Mouse (Mus musculus) midbrain, embryonic 11.5 days (tissue): Measurements from ENCODE around the gene Gm49380. TPM values are rescaled to one million over a fixed set of nuclear protein-coding genes. Genes with fewer than 3 reads are reported as not detected.
A peak's percentile ranks its signal among the peaks of the same experiment; 100 is the strongest.

ENCODE experiments used
- ATAC-seq: fragments of 200-750 bp; cut with Nextera tagmentation; 2 replicates; pipeline ENCODE4 v1.8.0; 2017; ENCODE audit warnings: moderate TSS enrichment, moderate library complexity; ENCODE audit not compliant: low FRiP score
- DNase-seq: peaks from one replicate; pipeline ENCODE4 v3.0.0; 2015; ENCODE audit warnings: low spot score; ENCODE audit errors: missing footprints
- H3K27ac ChIP-seq: fragments of 300-500 bp; sonication (generic); 2 replicates; pipeline ENCODE4 v1.5.1; 2014; ENCODE audit warnings: low read depth, low read length
- H3K27me3 ChIP-seq: fragments of 300-500 bp; sonication (generic); 2 replicates; pipeline ENCODE4 v1.6.1; 2014; ENCODE audit warnings: mild to moderate bottlenecking, low read length, moderate library complexity, mixed read lengths; ENCODE audit not compliant: control insufficient read depth, insufficient read depth
- H3K36me3 ChIP-seq: fragments of 300-500 bp; sonication (generic); 2 replicates; pipeline ENCODE4 v1.6.1; 2014; ENCODE audit warnings: mild to moderate bottlenecking, low read length, moderate library complexity, mixed read lengths; ENCODE audit not compliant: control insufficient read depth, insufficient read depth
- H3K4me1 ChIP-seq: fragments of 300-500 bp; sonication (generic); 2 replicates; pipeline ENCODE4 v1.6.1; 2014; ENCODE audit warnings: low read length; ENCODE audit not compliant: control insufficient read depth, insufficient read depth
- H3K4me2 ChIP-seq: fragments of 300-500 bp; sonication (generic); 2 replicates; pipeline ENCODE4 v1.6.1; 2014; ENCODE audit warnings: mild to moderate bottlenecking, moderate library complexity
- H3K4me3 ChIP-seq: fragments of 300-500 bp; sonication (generic); 2 replicates; pipeline ENCODE4 v1.5.1; 2014; ENCODE audit warnings: low read depth, low read length
- H3K9ac ChIP-seq: fragments of 300-500 bp; sonication (generic); 2 replicates; pipeline ENCODE4 v1.6.1; 2014; ENCODE audit warnings: low read length
- H3K9me3 ChIP-seq: fragments of 300-500 bp; sonication (generic); 2 replicates; pipeline ENCODE4 v1.6.1; 2016; ENCODE audit warnings: low read length; ENCODE audit not compliant: control insufficient read depth
- WGBS: fragments of 180-500 bp; shearing (Covaris S2); extraction: QIAGEN DNeasy Blood & Tissue Kit; methylation state at CpG from one replicate; pipeline ENCODE4 v1.1.7; 2014; 5-methylcytosine and 5-hydroxymethylcytosine counted together
- polyA plus RNA-seq: library from polyadenylated mRNA; unstranded; fragments of >200 nt; fragmentation: Nextera tagmentation; extraction: Ambion mirVana; gene quantifications from 2 replicates; pipeline ENCODE4 v1.2.1, GENCODE M21; 2014

Gene Gm49380
- polyA plus RNA-seq, 1 experiment from 2014 or later: 0.23 TPM

GRCm38 (mm10) chr9:44048541-44049380 lies 64.5 kb downstream of the Gm49380 start:
- DNase-seq: no peak
- Histone ChIP-seq H3K27ac (no peak overlapping the region), H3K9me3 (no peaks in the 10 kb centered on the region), H3K9ac (no peak overlapping the region), H3K36me3 (no peaks in the 10 kb centered on the region), H3K4me3 (no peak overlapping the region), H3K4me1 (peaks cover 2% of the 10 kb centered on the region; the same call in 1 of the 2 replicates), H3K27me3 (peaks cover 14% of the 10 kb centered on the region), H3K4me2 (no peak overlapping the region)
- ATAC-seq: no peak
- 78% methylated on average over 15 of the region's 15 CpGs for WGBS

DNA sequence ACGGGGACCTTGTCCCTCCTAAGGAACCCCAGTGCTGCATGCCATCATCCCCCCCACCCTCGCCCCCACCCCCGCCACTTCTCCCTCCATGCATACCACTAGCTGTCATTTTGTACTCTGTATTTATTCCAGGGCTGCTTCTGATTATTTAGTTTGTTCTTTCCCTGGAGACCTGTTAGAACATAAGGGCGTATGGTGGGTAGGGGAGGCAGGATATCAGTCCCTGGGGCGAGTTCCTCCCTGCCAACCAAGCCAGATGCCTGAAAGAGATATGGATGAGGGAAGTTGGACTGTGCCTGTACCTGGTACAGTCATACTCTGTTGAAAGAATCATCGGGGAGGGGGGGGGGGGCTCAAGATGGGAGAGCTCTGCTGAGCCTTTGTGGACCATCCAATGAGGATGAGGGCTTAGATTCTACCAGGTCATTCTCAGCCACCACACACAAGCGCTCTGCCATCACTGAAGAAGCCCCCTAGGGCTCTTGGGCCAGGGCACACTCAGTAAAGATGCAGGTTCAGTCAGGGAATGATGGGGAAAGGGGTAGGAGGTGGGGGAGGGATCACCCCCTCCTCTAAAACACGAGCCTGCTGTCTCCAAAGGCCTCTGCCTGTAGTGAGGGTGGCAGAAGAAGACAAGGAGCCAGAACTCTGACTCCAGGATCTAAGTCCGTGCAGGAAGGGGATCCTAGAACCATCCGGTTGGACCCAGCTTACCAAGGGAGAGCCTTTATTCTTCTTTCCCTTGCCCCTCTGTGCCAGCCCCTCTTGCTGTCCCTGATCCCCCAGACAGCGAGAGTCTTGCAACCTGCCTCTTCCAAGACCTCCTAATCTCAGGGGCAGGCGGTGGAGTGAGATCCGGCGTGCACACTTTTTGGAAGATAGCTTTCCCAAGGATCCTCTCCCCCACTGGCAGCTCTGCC lies 65.5 kb downstream of the Gm49380 start:
- Histone ChIP-seq H3K4me1 (peaks cover 8% of the 10 kb centered on the region), H3K36me3 (no peaks in the 10 kb centered on the region), H3K4me2 (no peak overlapping the region), H3K4me3 (no peak overlapping the region), H3K9me3 (no peaks in the 10 kb centered on the region), H3K27me3 (peaks cover 23% of the 10 kb centered on the region), H3K27ac (no peak overlapping the region), H3K9ac (no peak overlapping the region)
- DNase-seq (no peak), ATAC-seq (no peak)
- WGBS: 74% methylated on average over 14 of the region's 14 CpGs

DNA sequence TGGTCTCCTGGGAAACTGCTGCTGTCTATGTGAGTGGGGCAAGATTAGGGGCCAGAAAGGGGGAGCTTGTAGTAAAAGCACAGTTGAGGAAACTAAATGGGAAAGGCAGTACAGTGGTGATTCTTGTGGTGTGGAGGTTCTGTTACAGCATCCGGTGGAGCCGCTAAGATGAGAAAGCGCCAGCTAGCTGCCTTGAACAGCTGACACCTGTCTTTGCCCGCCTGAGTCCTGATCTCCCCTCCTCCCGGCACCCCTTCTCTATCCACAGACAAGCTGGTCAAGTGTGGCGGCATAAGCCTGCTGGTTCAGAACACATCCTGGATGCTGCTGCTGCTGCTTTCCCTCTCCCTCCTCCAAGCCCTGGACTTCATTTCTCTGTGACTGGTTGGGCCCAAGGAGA lies 66.2 kb downstream of the Gm49380 start:
- 68% methylated on average over 6 of the region's 6 CpGs for WGBS
- no peak for DNase-seq
- Histone ChIP-seq H3K9me3 (no peaks in the 10 kb centered on the region), H3K4me3 (no peak overlapping the region), H3K4me2 (no peak overlapping the region), H3K4me1 (peaks cover 8% of the 10 kb centered on the region), H3K9ac (no peak overlapping the region), H3K27me3 (peaks cover 27% of the 10 kb centered on the region), H3K36me3 (no peaks in the 10 kb centered on the region), H3K27ac (no peak overlapping the region)
- no peak for ATAC-seq

- Histone ChIP-seq H3K4me1 (peaks cover 8% of the 10 kb centered on the region), H3K9me3 (no peaks in the 10 kb centered on the region), H3K27ac (no peak overlapping the region), H3K4me2 (no peak overlapping the region), H3K27me3 (peaks cover 28% of the 10 kb centered on the region), H3K4me3 (no peak overlapping the region), H3K9ac (no peak overlapping the region), H3K36me3 (no peaks in the 10 kb centered on the region)
- 90% methylated on average over 12 of the region's 12 CpGs for WGBS
- no peak for DNase-seq
- ATAC-seq: no peak
Measured at GRCm38 (mm10) chr9:44046426-44046825, 66.9 kb downstream of the Gm49380 start.

- Histone ChIP-seq H3K9ac (no peak overlapping the region), H3K27ac (no peak overlapping the region), H3K4me3 (no peak overlapping the region), H3K4me1 (peaks cover 8% of the 10 kb centered on the region), H3K27me3 (peaks cover 28% of the 10 kb centered on the region), H3K36me3 (no peaks in the 10 kb centered on the region), H3K9me3 (no peaks in the 10 kb centered on the region), H3K4me2 (no peak overlapping the region)
- DNase-seq (no peak), ATAC-seq (no peak)
- WGBS: 90% methylated on average over 5 of the region's 5 CpGs
Measured at GRCm38 (mm10) chr9:44045884-44046272, 67.4 kb downstream of the Gm49380 start.

DNA sequence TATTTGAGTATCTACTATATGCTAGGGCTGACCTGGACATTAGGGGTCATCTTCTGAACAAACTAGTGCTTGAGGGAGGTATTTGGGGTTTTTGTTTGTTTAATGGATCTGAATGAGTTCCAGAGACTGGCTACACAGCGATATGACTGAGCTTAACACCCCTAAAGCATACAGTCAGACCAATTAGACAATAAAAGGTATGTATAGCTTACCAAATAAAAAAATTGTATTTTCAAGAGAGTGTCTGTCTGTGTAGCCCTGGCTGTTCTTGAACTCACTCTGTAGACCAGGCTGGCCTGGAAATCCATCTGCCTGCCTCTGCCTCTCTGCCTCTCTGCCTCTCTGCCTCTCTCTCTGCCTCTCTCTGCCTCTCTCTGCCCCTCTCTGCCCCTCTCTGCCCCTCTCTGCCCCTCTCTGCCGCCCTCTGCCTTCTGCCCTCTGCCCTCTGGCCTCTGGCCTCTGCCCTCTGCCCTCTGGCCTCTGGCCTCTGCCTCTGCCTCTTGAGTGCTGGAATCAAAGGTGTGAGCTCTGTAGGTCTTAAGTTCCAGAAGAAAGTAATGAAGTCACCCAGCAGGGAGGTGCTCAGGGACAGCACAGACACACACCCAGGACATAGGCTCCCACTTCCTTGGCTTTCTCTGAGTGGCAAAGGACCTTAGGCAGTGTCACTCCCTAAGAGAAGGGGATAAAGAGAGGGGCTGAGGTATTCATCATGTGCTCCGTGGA lies 68.0 kb downstream of the Gm49380 start:
- Histone ChIP-seq H3K36me3 (no peaks in the 10 kb centered on the region), H3K4me3 (no peak overlapping the region), H3K27ac (no peak overlapping the region), H3K27me3 (peaks cover 28% of the 10 kb centered on the region), H3K4me2 (no peak overlapping the region), H3K9me3 (no peaks in the 10 kb centered on the region), H3K4me1 (peaks cover 8% of the 10 kb centered on the region), H3K9ac (no peak overlapping the region)
- no peak for DNase-seq
- ATAC-seq: no peak
- 59% methylated on average over 3 of the region's 3 CpGs for WGBS

GRCm38 (mm10) chr9:44044426-44045157 lies 68.7 kb downstream of the Gm49380 start:
- Histone ChIP-seq H3K9me3 (no peaks in the 10 kb centered on the region), H3K27ac (no peak overlapping the region), H3K27me3 (peaks cover 28% of the 10 kb centered on the region), H3K9ac (no peak overlapping the region), H3K4me3 (no peak overlapping the region), H3K4me1 (peaks cover 8% of the 10 kb centered on the region), H3K36me3 (no peaks in the 10 kb centered on the region), H3K4me2 (no peak overlapping the region)
- 44% methylated on average over 14 of the region's 14 CpGs for WGBS
- DNase-seq (no peak), ATAC-seq (no peak)

GRCm38 (mm10) chr9:44043708-44044425 lies 69.4 kb downstream of the Gm49380 start:
- Histone ChIP-seq H3K27ac (no peak overlapping the region), H3K4me3 (peak overlapping the region; percentile 26), H3K9me3 (no peaks in the 10 kb centered on the region), H3K4me2 (peak overlapping the region; percentile 52), H3K4me1 (peaks cover 8% of the 10 kb centered on the region), H3K36me3 (no peaks in the 10 kb centered on the region), H3K27me3 (peaks cover 28% of the 10 kb centered on the region), H3K9ac (no peak overlapping the region)
- WGBS: 3% methylated on average over 23 of the region's 23 CpGs
- ATAC-seq: no peak
- peak; percentile 88 for DNase-seq
